In the genomic region with DNA sequence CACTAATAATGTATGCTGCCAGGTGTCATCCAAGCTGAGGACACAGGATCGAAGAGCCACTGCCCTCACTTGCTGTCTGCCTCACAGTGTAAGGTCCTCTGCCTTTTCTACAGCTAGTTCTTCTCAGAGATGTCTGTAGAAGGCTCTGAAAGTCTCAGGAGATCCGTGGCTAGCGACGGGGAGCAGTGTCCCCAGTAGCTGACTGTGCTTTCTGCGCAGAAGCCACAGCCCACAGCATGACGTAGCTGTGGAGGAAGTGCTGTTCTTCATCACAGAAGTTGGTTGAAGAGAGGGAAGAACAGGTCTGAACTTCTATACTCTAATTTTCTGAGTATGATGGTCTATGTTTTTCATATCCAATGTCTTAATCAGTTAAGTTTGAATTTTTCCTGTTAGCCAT, we compare ENCODE assay signal across 11 mouse cellular contexts. TPM values are rescaled to one million over a fixed set of nuclear protein-coding genes. Genes with fewer than 3 reads are reported as not detected.
DNase-seq lines count a peak whose midpoint lies in the region; ATAC-seq and TF ChIP-seq lines count a peak whose summit lies in the region.
"Had no signal": no experiment of that assay in that cellular context is flagged by ENCODE, and none has a peak within 500 bp of the region (broad histone marks: within the 10 kb centered on the region; RNA-seq: fewer than 3 reads in every experiment).

No protein-coding gene starts in this region.

- H3K36me3 ChIP-seq in liver, adult 2 months (ENCODE audit: control insufficient read depth, insufficient read depth, low read length): no peaks in the 10 kb centered on the region
- no peaks in the 10 kb centered on the region; the same call in 1 of the 2 replicates for H3K36me3 ChIP-seq in small intestine, adult 2 months (ENCODE audit: control insufficient read depth, insufficient read depth, low read length)
- H3K36me3 ChIP-seq: limb, embryonic 12.5 days; midbrain, embryonic 15.5 days had no signal

- TF ChIP-seq CTCF in liver, adult 2 months (IDR thresholded peaks at IDR 0.05; ENCODE audit: low read depth, low read length): no peak
- no peak for TF ChIP-seq CTCF in small intestine, adult 2 months (IDR thresholded peaks at IDR 0.05; ENCODE audit: extremely low read depth, insufficient read length, insufficient replicate concordance, low read depth, low read length)

- 83% methylated on average over 6 of the region's 6 CpGs for WGBS in liver, adult 2 months
- WGBS in small intestine, adult 2 months: 84% methylated on average over 6 of the region's 6 CpGs

- peak; percentile 53 for ATAC-seq in CD4-positive, CD25-positive, alpha-beta regulatory T cell, adult 4 months
- ATAC-seq: midbrain, embryonic 15.5 days had no signal

- no peak overlapping the region for H3K27ac ChIP-seq in liver, adult 2 months (replicated peaks; ENCODE audit: insufficient read depth, low read depth, low read length)
- H3K27ac ChIP-seq in small intestine, adult 2 months (ENCODE audit: insufficient read depth, low read depth, low read length): peak overlapping the region; percentile 20; the same call in 1 of the 2 replicates
- H3K27ac ChIP-seq: limb, embryonic 12.5 days; midbrain, embryonic 15.5 days had no signal

- no peaks in the 10 kb centered on the region; the same call in none of the 2 replicates for H3K4me1 ChIP-seq in liver, adult 2 months (ENCODE audit: control insufficient read depth, insufficient read depth, low read length)
- peaks cover 11% of the 10 kb centered on the region; the same call in 1 of the 2 replicates for H3K4me1 ChIP-seq in small intestine, adult 2 months (ENCODE audit: control insufficient read depth, insufficient read depth, insufficient read length, low read length)

- H3K9ac ChIP-seq in liver, adult 2 months (ENCODE audit: low read depth, low read length): no peak overlapping the region
- H3K9ac ChIP-seq: limb, embryonic 12.5 days; midbrain, embryonic 15.5 days had no signal

- H3K4me3 ChIP-seq in liver, adult 2 months (ENCODE audit: insufficient read depth, low read depth, low read length): no peak overlapping the region
- no peak overlapping the region for H3K4me3 ChIP-seq in small intestine, adult 2 months (ENCODE audit: low read depth, low read length)
- H3K4me3 ChIP-seq: limb, embryonic 12.5 days; midbrain, embryonic 15.5 days had no signal

- TF ChIP-seq POLR2A in liver, adult 2 months (IDR thresholded peaks at IDR 0.05; ENCODE audit: extremely low read depth, insufficient read depth, low read length): no peak
- no peak for TF ChIP-seq POLR2A in small intestine, adult 2 months (IDR thresholded peaks at IDR 0.05; ENCODE audit: low read depth, low read length)

- H3K79me2 ChIP-seq in liver, adult 2 months (ENCODE audit: control insufficient read depth, insufficient read depth, low read length): peaks cover 17% of the 10 kb centered on the region

- H3K27me3 ChIP-seq in liver, adult 2 months (ENCODE audit: control insufficient read depth, insufficient read depth, low read length): no peaks in the 10 kb centered on the region
- no peaks in the 10 kb centered on the region for H3K27me3 ChIP-seq in small intestine, adult 2 months (ENCODE audit: control insufficient read depth, insufficient read depth, low read length)
- H3K27me3 ChIP-seq: limb, embryonic 12.5 days; midbrain, embryonic 15.5 days had no signal

- peak; percentile 59 for DNase-seq in 416B (ENCODE audit: low read depth)
- DNase-seq in liver, adult 2 months (ENCODE audit: extremely low read depth, low read depth, low spot score): peak; percentile 7
- DNase-seq in embryo, embryonic 10.5 days (ENCODE audit: low spot score): no peak
- no peak for DNase-seq in cerebellum, adult 9-11 months
- DNase-seq in right cerebral cortex, postnatal 36 days (ENCODE audit: low spot score in 2 of 2): no peak
- DNase-seq: gastrocnemius, postnatal 10 days had no signal

RNA-seq across cellular contexts. Expression of gene Mtmr6, which starts 4.3 kb away (rescaled TPM):
- 10 to 100 TPM; 45.4 to 59.2 TPM for polyA plus RNA-seq in CD4-positive, CD25-positive, alpha-beta regulatory T cell, adult 4 months (2017; shearing (Covaris generic))
- 19.1 and 22.7 TPM in 2 replicates for total RNA-seq in liver, adult 2 months (2014; rRNA removed)
- 5.9 and 6.4 TPM in 2 replicates for polyA plus RNA-seq in liver, adult 2 months (2012; rRNA removed)
- polyA plus RNA-seq in small intestine, adult 2 months (2012; rRNA removed): 3.4 and 6.6 TPM in 2 replicates

RNA-seq across cellular contexts. Expression of gene Gm49336, which starts 18.0 kb away (rescaled TPM):
- polyA plus RNA-seq in CD4-positive, CD25-positive, alpha-beta regulatory T cell, adult 4 months (2017; shearing (Covaris generic)): 10 to 100 TPM; 14.7 to 20.6 TPM
- 14.8 and 15.2 TPM in 2 replicates for total RNA-seq in liver, adult 2 months (2014; rRNA removed)
- 5.4 and 6.4 TPM in 2 replicates for polyA plus RNA-seq in liver, adult 2 months (2012; rRNA removed)
- 8.4 and 8.6 TPM in 2 replicates for polyA plus RNA-seq in small intestine, adult 2 months (2012; rRNA removed)

RNA-seq across cellular contexts. Expression of gene Nupl1, which starts 18.1 kb away (rescaled TPM):
- polyA plus RNA-seq in CD4-positive, CD25-positive, alpha-beta regulatory T cell, adult 4 months (2017; shearing (Covaris generic)): under 1 TPM; 0.09 to 0.30 TPM
- total RNA-seq in liver, adult 2 months (2014; rRNA removed): not detected in 2 replicates
- not detected in 2 replicates for polyA plus RNA-seq in liver, adult 2 months (2012; rRNA removed)
- not detected in 2 replicates for polyA plus RNA-seq in small intestine, adult 2 months (2012; rRNA removed)
- total RNA-seq: gastrocnemius, postnatal 10 days; heart, postnatal 10 days had no signal
- polyA plus RNA-seq: limb, embryonic 12.5 days had no signal

Comparison
In these comparisons a context has a peak if more than half of its experiments do, and no peak if none do; other contexts are left out.
1. DNase-seq: peak in 416B (single experiment) and liver, adult 2 months (single experiment); none in embryo, embryonic 10.5 days (single experiment), cerebellum, adult 9-11 months (single experiment) and right cerebral cortex, postnatal 36 days (0 of 2).